Mouse (Mus musculus) E14TG2a.4 (cell line): ENCODE measurements around the gene Lats2.
"Not testable (repeated sequence)": the region's sequence is repeated elsewhere in the genome, so short reads cannot be mapped to it uniquely, and the experiment has no call there.

ENCODE experiments used
- H3K27me3 ChIP-seq: 2 replicates; pipeline ENCODE4 v1.6.1; 2014; ENCODE audit warnings: low read length, control low read depth; ENCODE audit not compliant: insufficient read depth
- H3K36me3 ChIP-seq: 2 replicates; pipeline ENCODE4 v1.6.1; 2014; ENCODE audit warnings: low read length, control low read depth; ENCODE audit not compliant: insufficient read depth
- H3K4me1 ChIP-seq: replicated peaks from 2 replicates; pipeline ENCODE4 v1.6.1; 2014; ENCODE audit warnings: low read depth, low read length, control low read depth
- H3K4me3 ChIP-seq: replicated peaks from 2 replicates; pipeline ENCODE4 v1.5.1; 2014; ENCODE audit warnings: mild to moderate bottlenecking, low read length
- H3K9me3 ChIP-seq: 2 replicates; pipeline ENCODE4 v1.6.1; 2014; ENCODE audit warnings: low read length, control low read depth
- CTCF ChIP-seq: conservative IDR thresholded peaks from 2 replicates; pipeline ENCODE4 v1.5.1; 2014; ENCODE audit warnings: low read length
- NANOG ChIP-seq: IDR thresholded peaks from 2 replicates; pipeline ENCODE4 v1.6.1; 2014; ENCODE audit warnings: borderline replicate concordance, low read length, mixed read lengths
- POU5F1 ChIP-seq: IDR thresholded peaks from 2 replicates; pipeline ENCODE4 v1.6.1; 2014; ENCODE audit warnings: low read length, borderline replicate concordance

The Lats2 gene

DNA sequence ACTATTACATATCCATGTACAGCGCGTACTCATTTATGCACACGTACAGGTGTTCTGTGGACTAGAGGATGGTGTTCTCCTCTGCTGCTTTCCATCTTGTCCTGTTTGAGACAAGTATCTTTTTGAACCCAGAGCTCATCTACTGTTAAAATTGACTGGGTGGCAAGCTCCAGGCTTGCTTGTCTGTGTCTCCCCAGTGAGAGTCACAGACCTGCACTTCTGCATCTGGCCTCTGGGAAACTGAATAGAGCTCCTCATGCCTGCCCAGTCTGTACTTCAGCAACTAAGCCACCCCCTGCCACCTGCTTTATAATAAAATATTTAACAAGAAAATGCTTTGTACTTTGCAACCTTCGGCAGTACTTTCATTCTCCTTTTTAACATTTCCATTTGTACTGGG, 99.9 kb downstream of the Lats2 start:
- Histone ChIP-seq H3K27me3 (no peaks in the 10 kb centered on the region), H3K9me3 (no peaks in the 10 kb centered on the region), H3K36me3 (peaks cover 43% of the 10 kb centered on the region), H3K4me1 (peaks cover 39% of the 10 kb centered on the region), H3K4me3 (no peak overlapping the region)
- TF ChIP-seq NANOG (no peak), CTCF (peak; percentile 27)

DNA sequence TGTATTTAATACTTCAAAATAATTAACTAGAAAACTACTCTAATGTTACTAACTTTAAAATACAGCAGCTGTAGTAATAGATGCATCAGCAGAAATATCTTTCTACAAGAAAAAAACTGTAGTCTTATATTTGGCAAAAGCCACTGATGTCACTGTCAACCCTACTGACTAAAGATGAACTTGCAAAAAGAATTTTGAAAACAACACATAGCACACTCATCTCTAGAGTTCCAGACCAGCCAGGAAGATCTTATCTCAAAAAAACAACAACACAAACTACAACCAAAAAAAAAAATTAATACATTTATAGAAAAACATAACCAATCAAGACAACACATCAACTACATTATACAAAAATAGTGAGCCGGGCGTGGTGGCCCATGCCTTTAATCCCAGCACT, 100.7 kb downstream of the Lats2 start:
- Histone ChIP-seq H3K36me3 (peaks cover 43% of the 10 kb centered on the region), H3K9me3 (no peaks in the 10 kb centered on the region), H3K4me3 (no peak overlapping the region), H3K27me3 (no peaks in the 10 kb centered on the region), H3K4me1 (peaks cover 37% of the 10 kb centered on the region)
- TF ChIP-seq NANOG: no peak
- no peak for TF ChIP-seq CTCF
- no peak for TF ChIP-seq POU5F1

DNA sequence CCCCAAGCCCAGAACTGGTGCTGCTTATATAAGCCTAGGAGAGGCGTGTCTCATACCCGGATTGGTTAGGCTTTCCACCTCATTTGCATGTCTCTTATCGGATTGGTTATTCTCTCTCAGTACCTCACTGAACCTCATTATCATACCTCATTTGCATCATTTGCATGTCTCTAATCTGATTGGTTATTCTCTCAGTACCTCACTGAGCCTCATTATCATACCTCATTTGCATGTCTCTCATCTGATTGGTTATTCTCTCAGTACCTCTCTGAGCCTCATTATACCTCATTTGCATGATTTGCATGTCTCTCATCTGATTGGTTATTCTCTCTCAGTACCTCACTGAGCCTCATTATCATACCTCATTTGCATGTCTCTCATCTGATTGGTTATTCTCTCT, 101.7 kb downstream of the Lats2 start:
- not testable (repeated sequence) for H3K9me3 ChIP-seq, H3K4me3 ChIP-seq, H3K27me3 ChIP-seq
- Histone ChIP-seq H3K36me3 (peaks cover 36% of the 10 kb centered on the region), H3K4me1 (peaks cover 38% of the 10 kb centered on the region)

DNA sequence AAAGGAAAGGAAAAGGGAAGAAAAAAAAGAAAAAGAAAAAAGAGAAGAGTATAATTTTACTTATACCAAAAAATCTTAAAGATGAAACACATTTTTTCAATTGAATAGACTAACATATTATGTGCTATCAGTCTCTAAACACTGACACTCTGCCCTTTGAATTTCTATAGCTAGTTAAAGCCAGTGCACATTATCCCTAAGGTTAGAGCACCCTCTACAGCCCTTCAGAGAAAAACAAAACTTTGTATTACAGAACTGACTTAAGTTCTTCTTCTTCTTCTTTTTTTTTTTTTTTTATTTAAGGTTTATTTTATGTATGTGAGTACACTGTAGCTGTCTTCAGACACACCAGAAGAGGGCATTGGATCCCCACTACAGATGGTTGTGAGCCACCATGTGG, 108.7 kb downstream of the Lats2 start:
- H3K4me1 ChIP-seq: peaks cover 21% of the 10 kb centered on the region
- TF ChIP-seq CTCF (no peak), NANOG (no peak), POU5F1 (no peak)
- H3K36me3 ChIP-seq: peaks cover 52% of the 10 kb centered on the region
- no peaks in the 10 kb centered on the region for H3K9me3 ChIP-seq
- H3K4me3 ChIP-seq: no peak overlapping the region
- H3K27me3 ChIP-seq: no peaks in the 10 kb centered on the region

DNA sequence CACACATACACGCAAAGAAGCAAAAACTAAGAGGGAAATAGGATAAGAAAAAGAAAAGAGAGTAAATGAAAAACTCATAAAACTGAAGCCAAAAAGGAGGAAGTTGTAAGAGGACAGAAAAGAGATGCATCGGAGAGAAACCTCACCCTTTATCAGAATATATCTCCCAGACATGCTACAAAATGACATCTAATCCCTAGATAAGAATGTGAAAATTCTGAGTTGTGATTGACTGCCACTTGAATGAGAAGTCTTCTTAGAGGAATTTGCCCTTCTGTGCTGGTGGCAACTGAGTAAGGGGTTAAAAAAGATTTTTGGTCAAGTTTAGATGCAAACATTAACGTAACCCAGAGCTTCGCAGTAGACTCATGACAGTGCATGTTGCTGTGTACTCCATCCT, 112.0 kb downstream of the Lats2 start:
- Histone ChIP-seq H3K27me3 (no peaks in the 10 kb centered on the region), H3K4me1 (peaks cover 2% of the 10 kb centered on the region), H3K36me3 (peaks cover 71% of the 10 kb centered on the region), H3K4me3 (no peak overlapping the region), H3K9me3 (no peaks in the 10 kb centered on the region)
- no peak for TF ChIP-seq CTCF
- no peak for TF ChIP-seq POU5F1
- TF ChIP-seq NANOG: no peak
